Mouse (Mus musculus) left cerebral cortex, adult 8-10 months (tissue): ENCODE data around the gene Gh. TPM values are rescaled to one million over a fixed set of nuclear protein-coding genes. Genes with fewer than 3 reads are reported as not detected.
"Not testable (repeated sequence)": the region's sequence is repeated elsewhere in the genome, so short reads cannot be mapped to it uniquely, and the experiment has no call there.

ENCODE experiments used
- DNase-seq, 2 experiments: peaks; one replicate each; pipeline ENCODE4 v3.0.0; 2022; ENCODE audit warnings: low spot score in 2 of 2
- total RNA-seq, 4 experiments: library from RNA; stranded (reverse); gene quantifications; 2 replicates each; pipeline ENCODE4 v1.2.4; 2022

Gene Gh
- total RNA-seq, result 10 to 100 TPM in 1 of 4 experiments, 1 to 10 TPM in 1, not detected in 2; 1.1 to 16.8 TPM

- DNase-seq, result no peak
These were observed at the start of gene Gh for GRCm38 (mm10) chr11:106301765-106302164. Gene Gh, minus strand, starts transcription at chr11:106301865.

GRCm38 (mm10) chr11:106351253-106351652, 49.6 kb upstream of the Gh start:
- no peak for DNase-seq

GRCm38 (mm10) chr11:106350853-106351252, 49.2 kb upstream of the Gh start:
- no peak for DNase-seq

GRCm38 (mm10) chr11:106349772-106350171, 48.1 kb upstream of the Gh start:
- DNase-seq, result no peak

- DNase-seq, result no peak
These were observed 43.2 kb upstream of the Gh start for GRCm38 (mm10) chr11:106344910-106345309.

- no peak for DNase-seq
These were observed 39.4 kb upstream of the Gh start for GRCm38 (mm10) chr11:106340990-106341520.

GRCm38 (mm10) chr11:106339323-106339722, 37.7 kb upstream of the Gh start:
- DNase-seq, result not testable (repeated sequence)

GRCm38 (mm10) chr11:106338870-106339269, 37.2 kb upstream of the Gh start:
- DNase-seq, result no peak

- DNase-seq, result no peak
These were observed 36.4 kb upstream of the Gh start for GRCm38 (mm10) chr11:106338029-106338428.

GRCm38 (mm10) chr11:106334066-106334465, 32.4 kb upstream of the Gh start:
- no peak for DNase-seq

- DNase-seq, result no peak
These were observed 30.8 kb upstream of the Gh start for GRCm38 (mm10) chr11:106332458-106332857.

- no peak for DNase-seq
These were observed 28.0 kb upstream of the Gh start for GRCm38 (mm10) chr11:106329682-106330081.

GRCm38 (mm10) chr11:106329128-106329527, 27.5 kb upstream of the Gh start:
- DNase-seq, result no peak

- no peak for DNase-seq
These were observed 26.9 kb upstream of the Gh start for GRCm38 (mm10) chr11:106328521-106328920.

- no peak for DNase-seq
These were observed 24.8 kb upstream of the Gh start for GRCm38 (mm10) chr11:106326475-106326874.

GRCm38 (mm10) chr11:106325566-106326206, 24.0 kb upstream of the Gh start:
- peak in 1 of 2 experiments; percentile 12 for DNase-seq

- no peak for DNase-seq
These were observed 23.2 kb upstream of the Gh start for GRCm38 (mm10) chr11:106324858-106325257.

- DNase-seq, result no peak
These were observed 17.0 kb upstream of the Gh start for GRCm38 (mm10) chr11:106318406-106319366.

GRCm38 (mm10) chr11:106317801-106318200, 16.1 kb upstream of the Gh start:
- no peak for DNase-seq

GRCm38 (mm10) chr11:106316416-106316815, 14.8 kb upstream of the Gh start:
- no peak for DNase-seq

- DNase-seq, result no peak
These were observed 12.7 kb upstream of the Gh start, which contains the start of gene Cd79b for GRCm38 (mm10) chr11:106314333-106314812. Gene Cd79b, minus strand, starts transcription at chr11:106314762.

GRCm38 (mm10) chr11:106313533-106313932, 11.9 kb upstream of the Gh start:
- no peak for DNase-seq
